Mouse (Mus musculus) liver, postnatal 0 days (tissue): ENCODE results near the gene Strap.

Experiments used
- CTCF ChIP-seq: sonication (generic); IDR thresholded peaks from 2 replicates; pipeline ENCODE4 v1.5.1; 2016; ENCODE audit warnings: antibody characterized with exemption, low read depth
- EP300 ChIP-seq: IDR thresholded peaks from 2 replicates; pipeline ENCODE4 v1.6.1; 2016; ENCODE audit warnings: antibody characterized with exemption, low read depth, mild to moderate bottlenecking

DNA sequence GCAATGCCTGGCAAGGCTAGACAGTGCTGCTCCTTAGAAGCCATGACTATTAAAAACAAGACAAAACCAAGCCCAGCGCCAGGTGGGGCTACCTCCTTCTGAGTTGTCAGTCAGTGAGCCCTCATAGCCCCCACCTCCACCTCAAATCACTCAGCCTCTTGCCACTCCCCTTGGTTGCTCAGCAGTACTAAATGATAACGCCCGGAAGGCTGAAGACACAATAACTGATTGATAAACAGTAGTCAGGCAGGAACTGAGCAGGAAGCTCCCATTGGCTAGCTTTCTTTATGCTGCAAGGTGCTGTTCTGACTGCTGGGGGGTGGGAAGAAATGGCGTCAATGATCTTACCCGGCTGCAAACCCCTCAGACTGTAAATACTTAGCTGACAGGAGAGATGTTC lies 18.1 kb upstream of the Strap start:
- no peak for TF ChIP-seq EP300
- no peak for TF ChIP-seq CTCF
